Mouse (Mus musculus): ENCODE data around the gene Mcat. TPM values are rescaled to one million over a fixed set of nuclear protein-coding genes. Genes with fewer than 3 reads are reported as not detected.

Gene Mcat
- polyA plus RNA-seq, 2 experiments: 32.9 to 42.7 TPM

DNA sequence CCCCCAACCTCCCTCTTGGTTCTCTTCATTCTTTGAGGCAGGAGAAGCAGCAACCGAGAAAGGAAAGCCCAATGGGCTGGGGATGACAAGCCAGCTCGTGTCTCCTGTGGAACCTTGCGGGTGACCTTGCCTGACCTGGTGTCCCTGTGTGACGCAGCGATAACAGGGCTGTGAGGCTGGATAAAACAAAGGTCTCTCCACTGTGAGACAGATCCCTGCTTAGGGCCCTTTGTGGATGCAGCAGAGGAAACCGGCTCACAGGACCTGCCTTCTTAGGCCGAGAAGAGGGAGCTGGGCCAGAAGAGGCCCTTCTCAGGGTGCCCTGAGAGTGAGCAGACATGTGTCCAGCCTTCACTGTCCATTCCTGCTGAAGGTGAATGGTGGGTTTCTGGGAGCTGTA lies 40.4 kb downstream of the Mcat start:
- Histone ChIP-seq H3K4me3 (replicated peaks; ENCODE audit: low read length) (no peak overlapping the region), H3K27me3 (ENCODE audit: control insufficient read depth, insufficient read depth, low read length) (peaks cover 25% of the 10 kb centered on the region), H3K4me2 (replicated peaks; ENCODE audit: low read depth, low read length, severe bottlenecking) (no peak overlapping the region), H3K4me1 (ENCODE audit: control insufficient read depth, insufficient read depth, low read length) (peaks cover 4% of the 10 kb centered on the region), H3K9me3 (ENCODE audit: control insufficient read depth, low read length) (no peaks in the 10 kb centered on the region), H3K9ac (ENCODE audit: low read depth, low read length, severe bottlenecking) (no peak overlapping the region; the same call in 1 of the 2 replicates), H3K36me3 (ENCODE audit: control insufficient read depth, insufficient read depth, low read length) (no peaks in the 10 kb centered on the region), H3K27ac (replicated peaks; ENCODE audit: low read depth, low read length) (no peak overlapping the region)
- ATAC-seq (ENCODE audit: low FRiP score, low read depth) (no peak), DNase-seq (ENCODE audit: low spot score) (no peak)
- TF ChIP-seq POLR2A (IDR thresholded peaks at IDR 0.05; ENCODE audit: borderline replicate concordance, extremely low read depth, insufficient read depth, insufficient read length): no peak
- 52% methylated on average over 7 of the region's 7 CpGs for WGBS

DNA sequence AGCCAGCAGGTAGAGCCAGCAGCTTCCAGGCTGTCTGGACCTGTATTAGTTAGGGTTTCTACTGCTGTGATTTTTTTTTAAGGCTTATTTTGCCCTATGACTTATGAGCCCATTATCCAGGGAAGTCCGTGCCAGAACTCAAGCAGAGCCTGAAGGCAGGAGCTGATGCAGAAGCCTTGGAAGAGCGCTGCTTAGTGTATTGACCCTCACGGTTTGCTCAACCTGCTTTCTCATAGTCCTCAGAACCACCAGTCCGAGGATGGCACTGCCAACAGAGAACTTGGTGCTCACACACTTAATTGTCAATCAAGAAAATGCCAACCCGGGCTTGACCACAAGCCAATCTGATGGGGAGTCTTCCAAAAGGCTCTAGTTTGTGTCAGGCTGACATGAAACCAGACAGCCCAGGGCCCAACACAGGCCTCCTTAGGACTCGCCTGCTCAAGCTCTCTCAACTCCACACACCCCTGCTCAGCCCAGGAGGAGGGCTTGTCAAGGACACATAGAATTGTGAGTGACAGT lies 42.7 kb downstream of the Mcat start:
- no peak for TF ChIP-seq POLR2A (IDR thresholded peaks at IDR 0.05; ENCODE audit: borderline replicate concordance, extremely low read depth, insufficient read depth, insufficient read length)
- no peaks in the 10 kb centered on the region for H3K4me1 ChIP-seq (ENCODE audit: control insufficient read depth, insufficient read depth, low read length)
- H3K27me3 ChIP-seq (ENCODE audit: control insufficient read depth, insufficient read depth, low read length): peaks cover 2% of the 10 kb centered on the region
- no peak overlapping the region for H3K4me3 ChIP-seq (replicated peaks; ENCODE audit: low read length)
- ATAC-seq (ENCODE audit: low FRiP score, low read depth) (no peak), DNase-seq (ENCODE audit: low spot score) (no peak)
- no peak overlapping the region for H3K27ac ChIP-seq (replicated peaks; ENCODE audit: low read depth, low read length)
- no peaks in the 10 kb centered on the region for H3K36me3 ChIP-seq (ENCODE audit: control insufficient read depth, insufficient read depth, low read length)
- WGBS: 73% methylated on average over 6 of the region's 6 CpGs
- no peaks in the 10 kb centered on the region for H3K9me3 ChIP-seq (ENCODE audit: control insufficient read depth, low read length)
- no peak overlapping the region for H3K4me2 ChIP-seq (replicated peaks; ENCODE audit: low read depth, low read length, severe bottlenecking)
- no peak overlapping the region for H3K9ac ChIP-seq (ENCODE audit: low read depth, low read length, severe bottlenecking)

DNA sequence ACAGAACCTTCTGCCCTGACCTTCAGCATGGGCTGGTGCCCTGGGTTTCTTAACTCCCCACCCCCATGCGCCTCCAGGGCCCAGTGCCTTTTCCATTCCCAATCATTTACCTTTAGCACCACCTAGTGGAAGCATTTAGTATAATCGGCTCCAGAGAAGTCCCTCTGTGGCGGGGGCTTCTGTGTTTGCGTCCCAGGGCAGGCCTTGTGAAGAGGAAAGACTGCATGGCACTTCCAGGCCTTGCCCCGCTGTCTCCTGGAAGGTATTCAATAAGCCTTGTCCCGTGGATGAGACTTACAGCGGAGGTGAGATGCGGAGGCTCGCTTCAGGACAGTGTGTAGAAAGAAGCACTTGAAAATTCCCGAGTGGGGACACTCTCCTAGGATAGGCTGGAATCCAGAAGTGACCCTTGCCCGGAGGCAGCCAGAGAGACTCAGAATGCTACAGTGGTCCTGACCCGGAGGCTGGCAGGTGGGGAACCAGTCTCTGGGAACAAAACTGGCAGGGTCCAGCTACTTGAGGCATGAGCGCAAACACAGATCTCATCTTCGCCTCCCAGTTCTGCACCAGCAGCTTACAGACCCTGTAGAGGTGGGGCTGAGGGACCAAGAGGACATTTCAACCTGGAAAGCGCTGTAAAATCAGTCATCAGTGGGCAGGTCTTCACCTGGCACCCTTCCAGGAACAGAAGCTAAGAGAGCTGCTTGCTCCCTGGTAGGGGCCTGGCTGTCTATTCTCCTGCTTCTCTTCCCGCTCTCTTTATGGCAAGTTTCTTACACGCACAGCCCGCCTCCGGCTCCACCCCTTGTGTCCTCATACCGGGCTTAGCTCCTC lies 45.2 kb downstream of the Mcat start:
- Histone ChIP-seq H3K27ac (replicated peaks; ENCODE audit: low read depth, low read length) (no peak overlapping the region), H3K4me1 (ENCODE audit: control insufficient read depth, insufficient read depth, low read length) (no peaks in the 10 kb centered on the region), H3K9me3 (ENCODE audit: control insufficient read depth, low read length) (no peaks in the 10 kb centered on the region), H3K9ac (ENCODE audit: low read depth, low read length, severe bottlenecking) (no peak overlapping the region), H3K27me3 (ENCODE audit: control insufficient read depth, insufficient read depth, low read length) (no peaks in the 10 kb centered on the region), H3K4me2 (replicated peaks; ENCODE audit: low read depth, low read length, severe bottlenecking) (peak overlapping the region; percentile 8; the same call in 1 of the 2 replicates), H3K4me3 (replicated peaks; ENCODE audit: low read length) (no peak overlapping the region), H3K36me3 (ENCODE audit: control insufficient read depth, insufficient read depth, low read length) (no peaks in the 10 kb centered on the region)
- WGBS: 33% methylated on average over 20 of the region's 20 CpGs
- ATAC-seq (ENCODE audit: low FRiP score, low read depth) (peak; percentile 34; the same call in 1 of the 2 replicates), DNase-seq (ENCODE audit: low spot score) (peak; percentile 82)
- TF ChIP-seq POLR2A (IDR thresholded peaks at IDR 0.05; ENCODE audit: borderline replicate concordance, extremely low read depth, insufficient read depth, insufficient read length): no peak

DNA sequence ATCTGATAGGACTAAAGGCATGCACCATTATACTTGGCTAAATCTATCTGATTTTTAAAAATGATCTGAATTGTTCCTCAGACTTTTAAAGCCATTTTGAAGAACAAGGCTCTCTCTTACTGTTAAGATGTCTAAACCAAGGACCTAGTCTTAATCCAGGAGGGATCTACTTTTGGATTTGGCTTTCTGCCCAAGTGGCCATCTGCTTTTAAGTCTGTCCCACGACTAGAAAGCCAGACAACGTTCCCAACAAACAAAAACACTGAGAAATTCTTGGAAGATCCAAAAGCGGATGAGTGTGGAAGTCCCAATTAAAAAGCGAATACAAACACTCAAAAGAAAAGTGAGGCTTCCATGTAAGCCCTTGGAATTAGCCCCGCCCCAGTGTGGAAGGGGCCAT lies 48.6 kb downstream of the Mcat start:
- Histone ChIP-seq H3K36me3 (ENCODE audit: control insufficient read depth, insufficient read depth, low read length) (no peaks in the 10 kb centered on the region), H3K27me3 (ENCODE audit: control insufficient read depth, insufficient read depth, low read length) (no peaks in the 10 kb centered on the region), H3K4me2 (replicated peaks; ENCODE audit: low read depth, low read length, severe bottlenecking) (no peak overlapping the region), H3K27ac (replicated peaks; ENCODE audit: low read depth, low read length) (no peak overlapping the region), H3K9ac (ENCODE audit: low read depth, low read length, severe bottlenecking) (no peak overlapping the region), H3K4me3 (replicated peaks; ENCODE audit: low read length) (no peak overlapping the region), H3K4me1 (ENCODE audit: control insufficient read depth, insufficient read depth, low read length) (peaks cover 3% of the 10 kb centered on the region; the same call in 1 of the 2 replicates), H3K9me3 (ENCODE audit: control insufficient read depth, low read length) (no peaks in the 10 kb centered on the region)
- DNase-seq (ENCODE audit: low spot score) (no peak), ATAC-seq (ENCODE audit: low FRiP score, low read depth) (no peak)
- no peak for TF ChIP-seq POLR2A (IDR thresholded peaks at IDR 0.05; ENCODE audit: borderline replicate concordance, extremely low read depth, insufficient read depth, insufficient read length)
- WGBS: 69% methylated on average over 5 of the region's 5 CpGs

DNA sequence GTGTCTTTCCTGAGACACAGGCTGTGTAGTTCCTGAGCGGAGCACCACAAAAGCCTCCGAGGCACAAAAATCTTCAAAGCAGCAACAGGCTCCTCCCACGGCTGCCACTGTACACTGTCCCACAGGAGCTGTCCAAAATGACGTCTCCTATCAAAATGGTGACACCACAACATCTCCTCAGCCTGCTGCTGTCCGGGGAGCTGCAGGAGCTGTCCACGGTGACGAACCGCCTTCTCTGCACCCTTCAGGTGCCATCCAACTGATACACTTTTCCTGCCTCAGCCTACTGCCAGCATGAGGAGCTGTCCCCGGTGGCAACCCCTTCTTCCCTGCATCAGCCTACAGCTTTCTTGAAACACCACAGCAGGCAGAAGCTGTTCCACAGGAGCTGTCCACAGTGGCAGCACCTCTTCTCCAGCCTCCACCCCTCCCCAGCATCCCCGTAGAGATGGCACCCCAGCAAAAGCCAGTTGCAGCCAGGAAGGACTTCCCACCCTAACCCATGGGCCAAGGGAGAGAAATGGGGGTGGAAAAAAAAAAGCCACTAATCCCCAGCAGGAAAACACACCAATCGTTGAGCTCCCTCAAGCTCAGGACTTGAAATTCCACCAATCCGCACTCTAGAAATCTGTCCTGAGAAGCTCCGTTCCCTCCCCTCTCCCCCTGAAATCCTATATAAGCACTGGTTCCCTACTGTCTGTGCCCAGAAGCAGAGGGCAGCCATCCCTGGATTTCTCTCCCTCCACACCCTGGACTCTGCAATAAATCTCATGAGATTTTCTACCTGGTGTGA lies 50.9 kb downstream of the Mcat start:
- Histone ChIP-seq H3K4me3 (replicated peaks; ENCODE audit: low read length) (no peak overlapping the region), H3K9ac (ENCODE audit: low read depth, low read length, severe bottlenecking) (no peak overlapping the region), H3K27me3 (ENCODE audit: control insufficient read depth, insufficient read depth, low read length) (no peaks in the 10 kb centered on the region), H3K36me3 (ENCODE audit: control insufficient read depth, insufficient read depth, low read length) (no peaks in the 10 kb centered on the region), H3K4me2 (replicated peaks; ENCODE audit: low read depth, low read length, severe bottlenecking) (no peak overlapping the region), H3K4me1 (ENCODE audit: control insufficient read depth, insufficient read depth, low read length) (peaks cover 3% of the 10 kb centered on the region; the same call in 1 of the 2 replicates), H3K27ac (replicated peaks; ENCODE audit: low read depth, low read length) (no peak overlapping the region), H3K9me3 (ENCODE audit: control insufficient read depth, low read length) (no peaks in the 10 kb centered on the region)
- WGBS: 68% methylated on average over 13 of the region's 13 CpGs
- ATAC-seq (ENCODE audit: low FRiP score, low read depth): no peak
- no peak for DNase-seq (ENCODE audit: low spot score)
- TF ChIP-seq POLR2A (IDR thresholded peaks at IDR 0.05; ENCODE audit: borderline replicate concordance, extremely low read depth, insufficient read depth, insufficient read length): no peak

Measured in limb, embryonic 14.5 days (tissue).